Mouse (Mus musculus): ENCODE results near the gene Iqcb1.

Gene Iqcb1

GRCm38 (mm10) chr16:36877316-36877715, 49.1 kb downstream of the Iqcb1 start:
- DNase-seq = no peak

- peak; percentile 47 to 55 for DNase-seq
These were observed 54.7 kb downstream of the Iqcb1 start for GRCm38 (mm10) chr16:36882737-36883343.

- DNase-seq = peak in 1 of 2 experiments; percentile 53
These were observed 56.7 kb downstream of the Iqcb1 start for GRCm38 (mm10) chr16:36884881-36885280.

GRCm38 (mm10) chr16:36885912-36886311, 57.7 kb downstream of the Iqcb1 start:
- DNase-seq = no peak

- DNase-seq = no peak
These were observed 59.4 kb downstream of the Iqcb1 start for GRCm38 (mm10) chr16:36887546-36887945.

- no peak for DNase-seq
These were observed 62.4 kb downstream of the Iqcb1 start for GRCm38 (mm10) chr16:36890559-36890958.

GRCm38 (mm10) chr16:36891415-36891814, 63.2 kb downstream of the Iqcb1 start:
- no peak for DNase-seq

- no peak for DNase-seq
These were observed 65.1 kb downstream of the Iqcb1 start for GRCm38 (mm10) chr16:36893317-36893716.

GRCm38 (mm10) chr16:36896712-36897111, 68.5 kb downstream of the Iqcb1 start:
- DNase-seq = no peak

GRCm38 (mm10) chr16:36903156-36903555, 75.0 kb downstream of the Iqcb1 start:
- no peak for DNase-seq

- no peak for DNase-seq
These were observed 83.7 kb downstream of the Iqcb1 start for GRCm38 (mm10) chr16:36911909-36912308.

- DNase-seq = no peak
These were observed 84.1 kb downstream of the Iqcb1 start for GRCm38 (mm10) chr16:36912311-36912710.

- DNase-seq = no peak
These were observed 86.0 kb downstream of the Iqcb1 start for GRCm38 (mm10) chr16:36914195-36914594.

- DNase-seq = no peak
These were observed 90.3 kb downstream of the Iqcb1 start for GRCm38 (mm10) chr16:36918505-36918904.

GRCm38 (mm10) chr16:36920410-36920809, 92.2 kb downstream of the Iqcb1 start:
- no peak for DNase-seq

GRCm38 (mm10) chr16:36921067-36921613, 93.0 kb downstream of the Iqcb1 start:
- no peak for DNase-seq

GRCm38 (mm10) chr16:36921980-36922379, 93.8 kb downstream of the Iqcb1 start:
- no peak for DNase-seq
